Mouse (Mus musculus) layer of hippocampus, adult 8-10 months (tissue): ENCODE data around the gene Maco1. TPM values are rescaled to one million over a fixed set of nuclear protein-coding genes. Genes with fewer than 3 reads are reported as not detected.

Experiments
- total RNA-seq, 4 experiments: library from RNA; stranded (reverse); gene quantifications; 2 replicates each; pipeline ENCODE4 v1.2.4; 2022

The Maco1 gene
- total RNA-seq, 4 experiments from 2014 or later, result 44.4 to 47.8 (median 46.7) TPM

Other genes starting within 250 kb of the Maco1 start
- 10 to 100 TPM; 24.6 to 31.4 (median 28.1) TPM for gene Man1c1, start 149.1 kb downstream of the Maco1 start, total RNA-seq
- gene Ldlrap1, start 85.3 kb downstream of the Maco1 start, total RNA-seq, result 1 to 10 TPM; 1.9 to 4.8 (median 3.0) TPM
- gene Rhd, start 11.2 kb upstream of the Maco1 start, total RNA-seq, result not detected
- 100 to 1,000 TPM; 113 to 123 (median 116) TPM for gene Tmem50a, start 61.7 kb upstream of the Maco1 start, total RNA-seq
- gene Rsrp1, start 70.2 kb upstream of the Maco1 start, total RNA-seq, result 100 to 1,000 TPM; 246 to 317 (median 274) TPM
- 10 to 100 TPM; 45.5 to 65.0 (median 51.9) TPM for gene Syf2, start 77.6 kb upstream of the Maco1 start, total RNA-seq